Mouse (Mus musculus) liver, adult 2 months (tissue): ENCODE data around the gene Ptprg.

Experiments used
- CTCF ChIP-seq: fragments of 200-500 bp; IDR thresholded peaks from 2 replicates; pipeline ENCODE4 v1.5.1; 2011; ENCODE audit warnings: low read depth, low read length, control low read depth
- POLR2A ChIP-seq: fragments of 200-500 bp; IDR thresholded peaks from 2 replicates; pipeline ENCODE4 v1.6.1; 2011; ENCODE audit warnings: low read length, control low read depth; ENCODE audit not compliant: insufficient read depth; ENCODE audit errors: extremely low read depth

DNA sequence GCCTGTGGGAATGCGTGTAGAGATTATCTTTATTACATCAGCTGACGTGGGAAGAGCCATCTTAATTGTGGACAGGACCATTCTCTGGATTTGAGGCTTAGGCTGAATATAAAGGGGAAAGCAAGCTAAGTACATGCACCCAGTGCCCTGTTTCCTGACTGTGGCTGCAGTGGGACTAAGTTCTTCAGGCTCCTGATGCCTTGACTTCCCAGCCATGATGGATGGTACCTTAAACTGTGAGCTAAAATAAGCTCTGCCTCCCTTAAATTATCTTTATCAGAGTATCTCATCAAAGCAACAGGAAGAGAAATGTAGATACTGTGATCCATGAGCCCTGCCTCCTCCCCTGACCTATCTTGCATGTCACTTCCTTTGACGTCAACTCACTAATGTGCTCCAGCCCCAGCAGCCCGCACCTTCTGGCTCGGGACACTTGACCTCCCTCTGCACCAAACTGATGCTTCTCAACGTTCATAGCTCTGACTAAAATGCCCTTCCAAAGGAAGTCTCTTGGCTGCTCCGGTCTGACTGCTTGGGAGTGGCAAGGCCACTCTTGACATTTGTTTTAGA is 578.8 kb downstream of the Ptprg start:
- TF ChIP-seq CTCF (no peak), POLR2A (no peak)
